Mouse (Mus musculus): ENCODE measurements around the gene Gm7137. TPM values are rescaled to one million over a fixed set of nuclear protein-coding genes. Genes with fewer than 3 reads are reported as not detected.
"Not testable (repeated sequence)": the region's sequence is repeated elsewhere in the genome, so short reads cannot be mapped to it uniquely, and the experiment has no call there.

The Gm7137 gene
- polyA plus RNA-seq, 1 experiment from 2014 or later = not detected

GRCm38 (mm10) chr10:77794976-77795375 lies 7.0 kb upstream of the Gm7137 start, which contains the start of gene Gm9639:
Gene Gm9639 (minus strand): TSS chr10:77795076.
- Histone ChIP-seq H3K9ac (no peak within 1 kb of the TSS), H3K9me3 (replicated peaks) (no peaks in the 10 kb centered on the region), H3K27ac (no peak within 1 kb of the TSS), H3K4me1 (0 out of 2 replicates have a peak, but pooled peaks cover 2% of the 10 kb centered on the region), H3K4me3 (replicated peaks) (no peak within 1 kb of the TSS), H3K27me3 (no peaks in the 10 kb centered on the region), H3K4me2 (no peak within 1 kb of the TSS), H3K36me3 (no peaks in the 10 kb centered on the region)
- WGBS = 39% methylated on average over 2 of the region's 2 CpGs
- no peak for ATAC-seq (replicated peaks; ENCODE audit: low FRiP score)

GRCm38 (mm10) chr10:77788621-77789020 lies 621 bp upstream of the Gm7137 start:
- no peaks in the 10 kb centered on the region for H3K9me3 ChIP-seq (replicated peaks)
- no peak overlapping the region for H3K9ac ChIP-seq
- no peaks in the 10 kb centered on the region for H3K36me3 ChIP-seq
- no peak overlapping the region for H3K27ac ChIP-seq
- H3K4me3 ChIP-seq (replicated peaks) = no peak overlapping the region
- no peak overlapping the region for H3K4me2 ChIP-seq
- no peaks in the 10 kb centered on the region for H3K27me3 ChIP-seq
- no peak for ATAC-seq (replicated peaks; ENCODE audit: low FRiP score)
- no peaks in the 10 kb centered on the region for H3K4me1 ChIP-seq
- 61% methylated on average over 2 of the region's 2 CpGs for WGBS

GRCm38 (mm10) chr10:77783396-77783795 lies 4.6 kb downstream of the Gm7137 start:
- not testable (repeated sequence) for H3K9ac ChIP-seq; H3K27me3 ChIP-seq; H3K9me3 ChIP-seq (replicated peaks); H3K4me1 ChIP-seq; H3K27ac ChIP-seq; H3K36me3 ChIP-seq; H3K4me3 ChIP-seq (replicated peaks); ATAC-seq (replicated peaks; ENCODE audit: low FRiP score); H3K4me2 ChIP-seq
- WGBS = 77% methylated on average over 3 of the region's 3 CpGs

GRCm38 (mm10) chr10:77782442-77782841 lies 5.6 kb downstream of the Gm7137 start, which contains the start of gene Gm3250:
Gene Gm3250 (minus strand): TSS chr10:77782542.
- WGBS = 21% methylated on average over 1 of the region's 1 CpGs
- not testable (repeated sequence) for H3K27me3 ChIP-seq

GRCm38 (mm10) chr10:77776844-77777243 lies 11.2 kb downstream of the Gm7137 start, which contains the start of gene Gm7138:
Gene Gm7138 (minus strand): TSS chr10:77776944.
- not testable (repeated sequence) for H3K27me3 ChIP-seq; H3K4me2 ChIP-seq; H3K4me1 ChIP-seq; H3K4me3 ChIP-seq (replicated peaks); H3K9ac ChIP-seq; H3K9me3 ChIP-seq (replicated peaks); H3K36me3 ChIP-seq; H3K27ac ChIP-seq; ATAC-seq (replicated peaks; ENCODE audit: low FRiP score)
- WGBS = 80% methylated on average over 1 of the region's 1 CpGs

More at GRCm38 (mm10) chr10:77782442-77782841, 5.6 kb downstream of the Gm7137 start, which contains the start of gene Gm3250:
- not testable (repeated sequence) for H3K4me3 ChIP-seq (replicated peaks); H3K4me2 ChIP-seq; H3K4me1 ChIP-seq; H3K9ac ChIP-seq; H3K27ac ChIP-seq; H3K9me3 ChIP-seq (replicated peaks); H3K36me3 ChIP-seq; ATAC-seq (replicated peaks; ENCODE audit: low FRiP score)

- H3K9ac ChIP-seq; H3K4me3 ChIP-seq (replicated peaks); H3K4me1 ChIP-seq; ATAC-seq (replicated peaks; ENCODE audit: low FRiP score); H3K9me3 ChIP-seq (replicated peaks); H3K27ac ChIP-seq; H3K27me3 ChIP-seq; H3K36me3 ChIP-seq; H3K4me2 ChIP-seq: not testable (repeated sequence)
- 90% methylated on average over 2 of the region's 3 CpGs for WGBS
Observed at GRCm38 (mm10) chr10:77772142-77772541, 15.9 kb downstream of the Gm7137 start.

- H3K27me3 ChIP-seq; H3K27ac ChIP-seq; H3K9ac ChIP-seq; H3K4me1 ChIP-seq; H3K4me3 ChIP-seq (replicated peaks); H3K36me3 ChIP-seq; ATAC-seq (replicated peaks; ENCODE audit: low FRiP score); H3K4me2 ChIP-seq; H3K9me3 ChIP-seq (replicated peaks): not testable (repeated sequence)
- WGBS = 86% methylated on average over 1 of the region's 1 CpGs
Observed at GRCm38 (mm10) chr10:77771225-77771624, 16.8 kb downstream of the Gm7137 start, which contains the start of gene Gm3238. Gene Gm3238 (minus strand): TSS chr10:77771325.

- no peak overlapping the region for H3K4me2 ChIP-seq
- no peak overlapping the region for H3K4me3 ChIP-seq (replicated peaks)
- H3K27me3 ChIP-seq = no peaks in the 10 kb centered on the region
- H3K36me3 ChIP-seq = no peaks in the 10 kb centered on the region
- H3K27ac ChIP-seq = no peak overlapping the region
- no peak for ATAC-seq (replicated peaks; ENCODE audit: low FRiP score)
- no peaks in the 10 kb centered on the region for H3K4me1 ChIP-seq
- H3K9me3 ChIP-seq (replicated peaks) = no peaks in the 10 kb centered on the region
- H3K9ac ChIP-seq = no peak overlapping the region
- 60% methylated on average over 1 of the region's 1 CpGs for WGBS
Observed at GRCm38 (mm10) chr10:77769727-77770126, 18.3 kb downstream of the Gm7137 start.

GRCm38 (mm10) chr10:77759582-77759981 lies 28.4 kb downstream of the Gm7137 start, which contains the start of gene Gm3233:
Gene Gm3233 (minus strand): TSS chr10:77759682.
- WGBS = 69% methylated on average over 1 of the region's 1 CpGs

GRCm38 (mm10) chr10:77753448-77753847 lies 34.6 kb downstream of the Gm7137 start:
- H3K4me3 ChIP-seq (replicated peaks) = no peak overlapping the region
- ATAC-seq (replicated peaks; ENCODE audit: low FRiP score) = no peak
- no peaks in the 10 kb centered on the region for H3K36me3 ChIP-seq
- H3K9ac ChIP-seq = no peak overlapping the region
- no peak overlapping the region for H3K4me2 ChIP-seq
- H3K9me3 ChIP-seq (replicated peaks) = no peaks in the 10 kb centered on the region
- no peaks in the 10 kb centered on the region for H3K27me3 ChIP-seq
- H3K27ac ChIP-seq = no peak overlapping the region
- H3K4me1 ChIP-seq = no peaks in the 10 kb centered on the region

More at GRCm38 (mm10) chr10:77759582-77759981, 28.4 kb downstream of the Gm7137 start, which contains the start of gene Gm3233:
- not testable (repeated sequence) for ATAC-seq (replicated peaks; ENCODE audit: low FRiP score); H3K27ac ChIP-seq; H3K4me2 ChIP-seq; H3K36me3 ChIP-seq; H3K4me3 ChIP-seq (replicated peaks); H3K27me3 ChIP-seq; H3K9me3 ChIP-seq (replicated peaks); H3K9ac ChIP-seq; H3K4me1 ChIP-seq

GRCm38 (mm10) chr10:77752312-77752711 lies 35.7 kb downstream of the Gm7137 start:
- not testable (repeated sequence) for H3K4me2 ChIP-seq; H3K9ac ChIP-seq; H3K27ac ChIP-seq; H3K9me3 ChIP-seq (replicated peaks); H3K4me1 ChIP-seq; ATAC-seq (replicated peaks; ENCODE audit: low FRiP score); H3K4me3 ChIP-seq (replicated peaks); H3K36me3 ChIP-seq; H3K27me3 ChIP-seq
- 63% methylated on average over 3 of the region's 3 CpGs for WGBS

GRCm38 (mm10) chr10:77751254-77751653 lies 36.7 kb downstream of the Gm7137 start, which contains the start of gene Gm9736:
Gene Gm9736 (minus strand): TSS chr10:77751354.
- ATAC-seq (replicated peaks; ENCODE audit: low FRiP score) = not testable (repeated sequence)

GRCm38 (mm10) chr10:77750686-77751085 lies 37.3 kb downstream of the Gm7137 start:
- H3K27ac ChIP-seq; H3K4me2 ChIP-seq; H3K9ac ChIP-seq; H3K9me3 ChIP-seq (replicated peaks); H3K4me1 ChIP-seq; H3K36me3 ChIP-seq; H3K4me3 ChIP-seq (replicated peaks); ATAC-seq (replicated peaks; ENCODE audit: low FRiP score); H3K27me3 ChIP-seq: not testable (repeated sequence)
- 88% methylated on average over 1 of the region's 1 CpGs for WGBS

More at GRCm38 (mm10) chr10:77751254-77751653, 36.7 kb downstream of the Gm7137 start, which contains the start of gene Gm9736:
- not testable (repeated sequence) for H3K9ac ChIP-seq; H3K4me2 ChIP-seq; H3K36me3 ChIP-seq; H3K4me1 ChIP-seq; H3K27ac ChIP-seq; H3K4me3 ChIP-seq (replicated peaks); H3K27me3 ChIP-seq; H3K9me3 ChIP-seq (replicated peaks)
- WGBS = 70% methylated on average over 1 of the region's 1 CpGs

Measured in kidney, embryonic 15.5 days (tissue).